Mouse (Mus musculus) erythroblast, embryonic 14.5 days (primary cell): ENCODE measurements around the gene 4933434E20Rik.

ENCODE experiments used
- GATA1 ChIP-seq: IDR thresholded peaks from 2 replicates; pipeline ENCODE4 v1.6.1; 2012; ENCODE audit warnings: low read length, inconsistent platforms, mixed read lengths
- TAL1 ChIP-seq: IDR thresholded peaks from 3 replicates; pipeline ENCODE4 v1.6.1; 2012; ENCODE audit warnings: low read length, inconsistent platforms, mixed read lengths

DNA sequence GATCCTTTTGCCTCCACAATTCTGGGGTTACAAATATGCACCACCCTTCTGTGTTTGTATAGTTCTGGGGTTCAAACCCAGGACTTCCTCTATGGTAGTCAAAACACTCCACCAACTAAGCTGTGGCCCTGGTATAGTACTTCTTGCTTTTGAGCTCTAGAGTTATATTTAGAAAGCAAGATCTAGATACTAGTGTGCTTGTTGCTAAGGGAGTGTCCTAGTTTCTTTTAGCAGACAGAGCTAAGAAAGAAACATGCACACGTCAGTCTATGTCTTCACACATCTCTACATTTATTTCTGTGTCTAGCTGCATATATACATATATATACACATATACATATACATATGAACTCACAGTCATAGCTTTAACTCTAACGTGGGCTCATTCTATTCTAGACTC, 60.3 kb downstream of the 4933434E20Rik start:
- TF ChIP-seq GATA1 (no peak), TAL1 (no peak)
